Comparison of ENCODE assay signal across 8 mouse cellular contexts in genomic region chr14:55885114-55885790, GRCm38 (mm10). TPM values are rescaled to one million over a fixed set of nuclear protein-coding genes. Genes with fewer than 3 reads are reported as not detected.
DNase-seq lines count a peak whose midpoint lies in the region; ATAC-seq lines count a peak whose summit lies in the region.

No protein-coding gene starts in this region.

- DNase-seq in kidney, postnatal 36 days = no peak
- DNase-seq in MEL-GATA-1-ER (ENCODE audit: extremely low read depth, low read depth) = peak; percentile 27
- DNase-seq in layer of hippocampus, adult 11-12 months (ENCODE audit: low spot score) = no peak
- no peak for DNase-seq in left cerebral cortex, postnatal 10 days (ENCODE audit: extremely low spot score in 1 of 2, low spot score in 2 of 2)

- peak overlapping the region; percentile 98 for H3K27ac ChIP-seq in kidney, embryonic 16.5 days (ENCODE audit: low read length)
- peak overlapping the region; percentile 65 for H3K27ac ChIP-seq in midbrain, embryonic 13.5 days

- H3K9me3 ChIP-seq in kidney, embryonic 16.5 days (ENCODE audit: low read length) = no peaks in the 10 kb centered on the region
- no peaks in the 10 kb centered on the region for H3K9me3 ChIP-seq in erythroblast, embryonic 14.5 days (ENCODE audit: control insufficient read depth, low read length)
- H3K9me3 ChIP-seq in midbrain, embryonic 13.5 days = no peaks in the 10 kb centered on the region

- H3K4me2 ChIP-seq in kidney, embryonic 16.5 days (replicated peaks; ENCODE audit: low read depth, low read length) = peak overlapping the region; percentile 65
- H3K4me2 ChIP-seq in midbrain, embryonic 13.5 days (replicated peaks) = peak overlapping the region; percentile 79

- H3K27me3 ChIP-seq in kidney, embryonic 16.5 days (ENCODE audit: insufficient read depth, low read length) = no peaks in the 10 kb centered on the region
- no peaks in the 10 kb centered on the region for H3K27me3 ChIP-seq in erythroblast, embryonic 14.5 days (ENCODE audit: control insufficient read depth)
- H3K27me3 ChIP-seq in midbrain, embryonic 13.5 days = no peaks in the 10 kb centered on the region

- peak overlapping the region; percentile 84 for H3K4me3 ChIP-seq in kidney, embryonic 16.5 days (ENCODE audit: low read length)
- H3K4me3 ChIP-seq in erythroblast, embryonic 14.5 days (replicated peaks) = peak overlapping the region; percentile 77
- H3K4me3 ChIP-seq in midbrain, embryonic 13.5 days (replicated peaks) = peak overlapping the region; percentile 85

- intact Hi-C loops in left cerebral cortex, postnatal 10 days (cut with DNase I) = no loop called here

- peaks cover 36% of the 10 kb centered on the region for H3K36me3 ChIP-seq in kidney, embryonic 16.5 days (ENCODE audit: insufficient read depth, low read length)
- peaks cover 42% of the 10 kb centered on the region for H3K36me3 ChIP-seq in erythroblast, embryonic 14.5 days (ENCODE audit: control insufficient read depth)
- H3K36me3 ChIP-seq in midbrain, embryonic 13.5 days = peaks cover 36% of the 10 kb centered on the region

- peak; percentile 71 for ATAC-seq in kidney, embryonic 16.5 days (ENCODE audit: low FRiP score, low TSS enrichment)
- peak; percentile 29 for ATAC-seq in inflammation-experienced regulatory T-cells, adult 6 months
- ATAC-seq in midbrain, embryonic 13.5 days = peak; percentile 69

- peaks cover 25% of the 10 kb centered on the region for H3K4me1 ChIP-seq in kidney, embryonic 16.5 days (ENCODE audit: insufficient read depth, low read length)
- peaks cover 34% of the 10 kb centered on the region for H3K4me1 ChIP-seq in erythroblast, embryonic 14.5 days (ENCODE audit: control insufficient read depth)
- H3K4me1 ChIP-seq in midbrain, embryonic 13.5 days (replicated peaks) = peaks cover 27% of the 10 kb centered on the region

- peak overlapping the region; percentile 93 for H3K9ac ChIP-seq in kidney, embryonic 16.5 days (replicated peaks; ENCODE audit: low read length)
- peak overlapping the region; percentile 85 for H3K9ac ChIP-seq in midbrain, embryonic 13.5 days (replicated peaks)

- 1% methylated on average over 24 of the region's 30 CpGs for WGBS in kidney, embryonic 16.5 days
- WGBS in midbrain, embryonic 13.5 days = 2% methylated on average over 9 of the region's 30 CpGs

RNA-seq across cellular contexts. Expression of gene Khnyn, which starts 0.5 kb away (rescaled TPM):
- polyA plus RNA-seq in kidney, embryonic 16.5 days (2015; fragmentation: Nextera tagmentation; extraction: Ambion mirVana) = 18.7 and 19.3 TPM in 2 replicates
- polyA plus RNA-seq in erythroblast, embryonic 14.5 days (2012) = 1.3 and 1.9 TPM in 2 replicates
- 10 to 100 TPM; 10.5 to 13.1 (median 12.8) TPM for polyA plus RNA-seq in inflammation-experienced regulatory T-cells, adult 6 months (2017; shearing (Covaris generic))
- polyA plus RNA-seq in midbrain, embryonic 13.5 days (2015; fragmentation: Nextera tagmentation; extraction: Ambion mirVana) = 10.1 and 11.1 TPM in 2 replicates
- total RNA-seq in left cerebral cortex, postnatal 10 days (2021) = 10 to 100 TPM in 1 of 2 experiments, 1 to 10 TPM in 1; 9.8 to 11.3 TPM

RNA-seq across cellular contexts. Expression of gene Cbln3, which starts 1.1 kb away (rescaled TPM):
- 0.42 and 0.74 TPM in 2 replicates for polyA plus RNA-seq in kidney, embryonic 16.5 days (2015; fragmentation: Nextera tagmentation; extraction: Ambion mirVana)
- 0.01 TPM in 1 of 2 replicates, not detected in the other for polyA plus RNA-seq in erythroblast, embryonic 14.5 days (2012)
- polyA plus RNA-seq in inflammation-experienced regulatory T-cells, adult 6 months (2017; shearing (Covaris generic)) = under 1 TPM in 1 of 3 experiments, not detected in 2; 0.11 TPM
- polyA plus RNA-seq in midbrain, embryonic 13.5 days (2015; fragmentation: Nextera tagmentation; extraction: Ambion mirVana) = 0.23 and 0.26 TPM in 2 replicates
- under 1 TPM; 0.28 to 0.65 TPM for total RNA-seq in left cerebral cortex, postnatal 10 days (2021)

RNA-seq across cellular contexts. Expression of gene Sdr39u1, which starts 14.8 kb away (rescaled TPM):
- 71.1 and 75.8 TPM in 2 replicates for polyA plus RNA-seq in kidney, embryonic 16.5 days (2015; fragmentation: Nextera tagmentation; extraction: Ambion mirVana)
- 0.18 and 0.20 TPM in 2 replicates for polyA plus RNA-seq in erythroblast, embryonic 14.5 days (2012)
- 100 to 1,000 TPM in 1 of 3 experiments, 10 to 100 TPM in 2; 76.4 to 107 (median 93.3) TPM for polyA plus RNA-seq in inflammation-experienced regulatory T-cells, adult 6 months (2017; shearing (Covaris generic))
- polyA plus RNA-seq in midbrain, embryonic 13.5 days (2015; fragmentation: Nextera tagmentation; extraction: Ambion mirVana) = 89.4 and 92.5 TPM in 2 replicates
- total RNA-seq in left cerebral cortex, postnatal 10 days (2021) = 10 to 100 TPM; 90.4 to 96.1 TPM

RNA-seq across cellular contexts. Expression of gene Nynrin, which starts 31.4 kb away (rescaled TPM):
- polyA plus RNA-seq in kidney, embryonic 16.5 days (2015; fragmentation: Nextera tagmentation; extraction: Ambion mirVana) = 22.5 and 25.1 TPM in 2 replicates
- polyA plus RNA-seq in erythroblast, embryonic 14.5 days (2012) = 0.01 and 0.02 TPM in 2 replicates
- polyA plus RNA-seq in inflammation-experienced regulatory T-cells, adult 6 months (2017; shearing (Covaris generic)) = under 1 TPM in 1 of 3 experiments, not detected in 2; 0.04 TPM
- polyA plus RNA-seq in midbrain, embryonic 13.5 days (2015; fragmentation: Nextera tagmentation; extraction: Ambion mirVana) = 13.4 and 13.5 TPM in 2 replicates
- total RNA-seq in left cerebral cortex, postnatal 10 days (2021) = 10 to 100 TPM; 12.3 to 13.1 TPM

RNA-seq across cellular contexts. Expression of gene Cma1, which starts 59.2 kb away (rescaled TPM):
- 2.0 and 2.3 TPM in 2 replicates for polyA plus RNA-seq in kidney, embryonic 16.5 days (2015; fragmentation: Nextera tagmentation; extraction: Ambion mirVana)
- polyA plus RNA-seq in erythroblast, embryonic 14.5 days (2012) = not detected in 2 replicates
- polyA plus RNA-seq in inflammation-experienced regulatory T-cells, adult 6 months (2017; shearing (Covaris generic)) = not detected
- polyA plus RNA-seq in midbrain, embryonic 13.5 days (2015; fragmentation: Nextera tagmentation; extraction: Ambion mirVana) = not detected in 2 replicates
- under 1 TPM in 1 of 2 experiments, not detected in 1; 0.43 TPM for total RNA-seq in left cerebral cortex, postnatal 10 days (2021)

Comparison
In these comparisons a context has a peak if more than half of its experiments do, and no peak if none do; other contexts are left out.
1. RNA of gene Sdr39u1, which starts 14.8 kb away (polyA plus RNA-seq): 76.4 to 107 TPM in inflammation-experienced regulatory T-cells, adult 6 months, 89.4 to 92.5 TPM in midbrain, embryonic 13.5 days and 71.1 to 75.8 TPM in kidney, embryonic 16.5 days; 0.18 to 0.20 TPM in erythroblast, embryonic 14.5 days; every median in the first group is over 10 times any median in the second.
2. Peak in every context shown above with its lines, with median percentiles within 50 percentile points of each other: ATAC-seq and H3K4me3 ChIP-seq.